Mouse (Mus musculus): ENCODE results near the gene Spink4. TPM values are rescaled to one million over a fixed set of nuclear protein-coding genes. Genes with fewer than 3 reads are reported as not detected.

Spink4 gene
- polyA plus RNA-seq, 1 experiment from 2014 or later: not detected

- no peaks in the 10 kb centered on the region for H3K4me1 ChIP-seq (replicated peaks; ENCODE audit: control insufficient read depth, insufficient read depth, low read length)
- no peak overlapping the region for H3K27ac ChIP-seq (ENCODE audit: low read depth, low read length)
- H3K36me3 ChIP-seq (ENCODE audit: control insufficient read depth, insufficient read depth, low read length): peaks cover 28% of the 10 kb centered on the region
- DNase-seq (ENCODE audit: low spot score): no peak
- H3K27me3 ChIP-seq (ENCODE audit: control insufficient read depth, insufficient read depth, low read length): no peaks in the 10 kb centered on the region
- no peak overlapping the region for H3K4me3 ChIP-seq (ENCODE audit: low read depth, low read length)
- no peak overlapping the region for H3K9ac ChIP-seq (ENCODE audit: low read length)
- 94% methylated on average over 5 of the region's 5 CpGs for WGBS
- no peak overlapping the region for H3K4me2 ChIP-seq (ENCODE audit: low read depth, low read length, severe bottlenecking)
- H3K9me3 ChIP-seq (ENCODE audit: control insufficient read depth, low read length): no peaks in the 10 kb centered on the region; the same call in 1 of the 2 replicates
- ATAC-seq (replicated peaks; ENCODE audit: low FRiP score): no peak
These were observed 18.9 kb downstream of the Spink4 start for GRCm38 (mm10) chr4:40938793-40939192.

- no peak overlapping the region for H3K4me2 ChIP-seq (ENCODE audit: low read depth, low read length, severe bottlenecking)
- H3K4me3 ChIP-seq (ENCODE audit: low read depth, low read length): no peak overlapping the region
- H3K36me3 ChIP-seq (ENCODE audit: control insufficient read depth, insufficient read depth, low read length): peaks cover 25% of the 10 kb centered on the region
- H3K27ac ChIP-seq (ENCODE audit: low read depth, low read length): no peak overlapping the region
- ATAC-seq (replicated peaks; ENCODE audit: low FRiP score): no peak
- WGBS: 94% methylated on average over 5 of the region's 5 CpGs
- no peaks in the 10 kb centered on the region; the same call in 1 of the 2 replicates for H3K9me3 ChIP-seq (ENCODE audit: control insufficient read depth, low read length)
- no peaks in the 10 kb centered on the region for H3K27me3 ChIP-seq (ENCODE audit: control insufficient read depth, insufficient read depth, low read length)
- H3K9ac ChIP-seq (ENCODE audit: low read length): no peak overlapping the region
- DNase-seq (ENCODE audit: low spot score): no peak
- H3K4me1 ChIP-seq (replicated peaks; ENCODE audit: control insufficient read depth, insufficient read depth, low read length): no peaks in the 10 kb centered on the region; the same call in 1 of the 2 replicates
These were observed 23.8 kb downstream of the Spink4 start for GRCm38 (mm10) chr4:40943651-40944050.

- no peak for DNase-seq (ENCODE audit: low spot score)
- H3K27me3 ChIP-seq (ENCODE audit: control insufficient read depth, insufficient read depth, low read length): no peaks in the 10 kb centered on the region
- peak overlapping the region; percentile 94 for H3K9ac ChIP-seq (ENCODE audit: low read length)
- peak overlapping the region; percentile 84 for H3K4me3 ChIP-seq (ENCODE audit: low read depth, low read length)
- 88% methylated on average over 7 of the region's 7 CpGs for WGBS
- no peaks in the 10 kb centered on the region; the same call in 1 of the 2 replicates for H3K4me1 ChIP-seq (replicated peaks; ENCODE audit: control insufficient read depth, insufficient read depth, low read length)
- no peaks in the 10 kb centered on the region for H3K9me3 ChIP-seq (ENCODE audit: control insufficient read depth, low read length)
- H3K27ac ChIP-seq (ENCODE audit: low read depth, low read length): no peak overlapping the region
- ATAC-seq (replicated peaks; ENCODE audit: low FRiP score): no peak
- H3K36me3 ChIP-seq (ENCODE audit: control insufficient read depth, insufficient read depth, low read length): peaks cover 8% of the 10 kb centered on the region
- peak overlapping the region; percentile 71 for H3K4me2 ChIP-seq (ENCODE audit: low read depth, low read length, severe bottlenecking)
These were observed 26.8 kb downstream of the Spink4 start for GRCm38 (mm10) chr4:40946516-40947121.

- no peak for DNase-seq (ENCODE audit: low spot score)
These were observed 27.8 kb downstream of the Spink4 start for GRCm38 (mm10) chr4:40947565-40948159.

GRCm38 (mm10) chr4:40948160-40948708 lies 28.4 kb downstream of the Spink4 start, which contains the start of the genes Bag1 and Chmp5:
Bag1 (minus strand) TSS chr4:40948294.
Chmp5 (plus strand) TSS chr4:40948407.
- under 1% methylated on average over 50 of the region's 50 CpGs for WGBS
- peak within 1 kb of the TSS; percentile 71 for H3K4me2 ChIP-seq (ENCODE audit: low read depth, low read length, severe bottlenecking)
- H3K4me1 ChIP-seq (replicated peaks; ENCODE audit: control insufficient read depth, insufficient read depth, low read length): no peaks in the 10 kb centered on the region; the same call in 1 of the 2 replicates
- peak within 1 kb of the TSS; percentile 94 for H3K9ac ChIP-seq (ENCODE audit: low read length)
- peak within 1 kb of the TSS; percentile 66 for H3K27ac ChIP-seq (ENCODE audit: low read depth, low read length)
- H3K9me3 ChIP-seq (ENCODE audit: control insufficient read depth, low read length): no peaks in the 10 kb centered on the region
- no peaks in the 10 kb centered on the region for H3K27me3 ChIP-seq (ENCODE audit: control insufficient read depth, insufficient read depth, low read length)
- peaks cover 9% of the 10 kb centered on the region; the same call in 1 of the 2 replicates for H3K36me3 ChIP-seq (ENCODE audit: control insufficient read depth, insufficient read depth, low read length)
- ATAC-seq (replicated peaks; ENCODE audit: low FRiP score) (peak; percentile 97), DNase-seq (ENCODE audit: low spot score) (peak; percentile 99)
- H3K4me3 ChIP-seq (ENCODE audit: low read depth, low read length): peak within 1 kb of the TSS; percentile 84

More at GRCm38 (mm10) chr4:40947565-40948159, 27.8 kb downstream of the Spink4 start:
- Histone ChIP-seq H3K27ac (ENCODE audit: low read depth, low read length) (peak overlapping the region; percentile 66), H3K4me3 (ENCODE audit: low read depth, low read length) (peak overlapping the region; percentile 84), H3K4me1 (replicated peaks; ENCODE audit: control insufficient read depth, insufficient read depth, low read length) (no peaks in the 10 kb centered on the region; the same call in 1 of the 2 replicates), H3K9ac (ENCODE audit: low read length) (peak overlapping the region; percentile 94), H3K27me3 (ENCODE audit: control insufficient read depth, insufficient read depth, low read length) (no peaks in the 10 kb centered on the region), H3K36me3 (ENCODE audit: control insufficient read depth, insufficient read depth, low read length) (peaks cover 5% of the 10 kb centered on the region; the same call in 1 of the 2 replicates), H3K4me2 (ENCODE audit: low read depth, low read length, severe bottlenecking) (peak overlapping the region; percentile 71), H3K9me3 (ENCODE audit: control insufficient read depth, low read length) (no peaks in the 10 kb centered on the region)
- under 1% methylated on average over 40 of the region's 40 CpGs for WGBS
- no peak; the same call in 1 of the 2 replicates for ATAC-seq (replicated peaks; ENCODE audit: low FRiP score)

- no peak overlapping the region for H3K4me3 ChIP-seq (ENCODE audit: low read depth, low read length)
- no peaks in the 10 kb centered on the region for H3K4me1 ChIP-seq (replicated peaks; ENCODE audit: control insufficient read depth, insufficient read depth, low read length)
- no peak overlapping the region for H3K9ac ChIP-seq (ENCODE audit: low read length)
- no peak overlapping the region for H3K4me2 ChIP-seq (ENCODE audit: low read depth, low read length, severe bottlenecking)
- WGBS: 81% methylated on average over 1 of the region's 1 CpGs
- no peak overlapping the region for H3K27ac ChIP-seq (ENCODE audit: low read depth, low read length)
- ATAC-seq (replicated peaks; ENCODE audit: low FRiP score): no peak
- peaks cover 7% of the 10 kb centered on the region; the same call in 1 of the 2 replicates for H3K36me3 ChIP-seq (ENCODE audit: control insufficient read depth, insufficient read depth, low read length)
- DNase-seq (ENCODE audit: low spot score): no peak
- H3K27me3 ChIP-seq (ENCODE audit: control insufficient read depth, insufficient read depth, low read length): no peaks in the 10 kb centered on the region
- H3K9me3 ChIP-seq (ENCODE audit: control insufficient read depth, low read length): no peaks in the 10 kb centered on the region
These were observed 33.7 kb downstream of the Spink4 start for GRCm38 (mm10) chr4:40953521-40953920.

- H3K4me3 ChIP-seq (ENCODE audit: low read depth, low read length): no peak overlapping the region
- H3K9me3 ChIP-seq (ENCODE audit: control insufficient read depth, low read length): no peaks in the 10 kb centered on the region
- no peak overlapping the region for H3K4me2 ChIP-seq (ENCODE audit: low read depth, low read length, severe bottlenecking)
- H3K4me1 ChIP-seq (replicated peaks; ENCODE audit: control insufficient read depth, insufficient read depth, low read length): no peaks in the 10 kb centered on the region
- no peaks in the 10 kb centered on the region for H3K27me3 ChIP-seq (ENCODE audit: control insufficient read depth, insufficient read depth, low read length)
- no peak overlapping the region for H3K27ac ChIP-seq (ENCODE audit: low read depth, low read length)
- WGBS: 93% methylated on average over 6 of the region's 6 CpGs
- DNase-seq (ENCODE audit: low spot score): no peak
- no peak for ATAC-seq (replicated peaks; ENCODE audit: low FRiP score)
- H3K36me3 ChIP-seq (ENCODE audit: control insufficient read depth, insufficient read depth, low read length): peaks cover 8% of the 10 kb centered on the region; the same call in 1 of the 2 replicates
- no peak overlapping the region for H3K9ac ChIP-seq (ENCODE audit: low read length)
These were observed 36.1 kb downstream of the Spink4 start for GRCm38 (mm10) chr4:40955942-40956341.

DNA sequence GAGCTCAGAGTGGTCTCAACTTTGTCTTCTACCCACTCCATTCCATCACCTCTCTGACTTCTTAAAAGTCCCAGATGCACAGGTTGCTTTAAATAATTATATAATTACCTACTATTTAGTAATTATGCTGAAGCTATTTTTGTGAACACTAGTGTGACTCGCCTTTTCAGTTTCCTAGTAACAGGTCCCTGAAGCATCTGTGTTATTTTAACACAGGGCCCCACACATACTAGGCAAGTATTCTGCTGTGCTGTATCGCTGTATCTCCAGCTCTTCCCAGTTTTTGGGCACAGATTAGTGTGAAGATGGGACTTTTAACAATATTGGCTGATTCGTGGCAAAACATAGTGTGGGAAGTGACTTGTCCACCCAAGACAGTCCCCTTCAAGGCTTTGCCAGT lies 43.7 kb downstream of the Spink4 start:
- Histone ChIP-seq H3K27ac (ENCODE audit: low read depth, low read length) (no peak overlapping the region), H3K9ac (ENCODE audit: low read length) (no peak overlapping the region), H3K36me3 (ENCODE audit: control insufficient read depth, insufficient read depth, low read length) (peaks cover 5% of the 10 kb centered on the region; the same call in 1 of the 2 replicates), H3K27me3 (ENCODE audit: control insufficient read depth, insufficient read depth, low read length) (no peaks in the 10 kb centered on the region), H3K4me3 (ENCODE audit: low read depth, low read length) (no peak overlapping the region), H3K4me1 (replicated peaks; ENCODE audit: control insufficient read depth, insufficient read depth, low read length) (no peaks in the 10 kb centered on the region), H3K4me2 (ENCODE audit: low read depth, low read length, severe bottlenecking) (no peak overlapping the region), H3K9me3 (ENCODE audit: control insufficient read depth, low read length) (no peaks in the 10 kb centered on the region)
- WGBS: 89% methylated on average over 3 of the region's 3 CpGs
- ATAC-seq (replicated peaks; ENCODE audit: low FRiP score): no peak
- DNase-seq (ENCODE audit: low spot score): no peak
